In the genomic region with DNA sequence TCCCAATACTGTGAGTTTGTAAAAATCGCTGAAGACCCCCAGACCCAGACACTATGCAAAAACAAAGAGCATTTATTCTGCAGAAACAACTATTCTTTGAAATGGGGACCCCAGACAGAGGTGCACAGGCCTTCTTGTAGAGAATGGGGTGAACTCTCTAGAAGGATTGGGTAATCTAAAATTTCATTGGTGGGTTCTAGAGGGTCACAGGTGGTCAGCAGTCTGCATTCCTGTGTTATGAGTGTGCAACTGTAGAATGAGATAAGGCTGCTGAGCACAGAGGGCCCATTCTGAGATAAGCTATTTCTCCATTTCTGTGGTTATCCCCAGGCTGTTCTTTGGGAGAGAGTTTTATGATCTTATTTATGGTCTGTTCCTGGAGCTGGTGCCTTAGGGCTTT, we compare ENCODE assay signal across 22 mouse cellular contexts. TPM values are rescaled to one million over a fixed set of nuclear protein-coding genes. Genes with fewer than 3 reads are reported as not detected.
DNase-seq lines count a peak whose midpoint lies in the region; ATAC-seq and TF ChIP-seq lines count a peak whose summit lies in the region.
"Had no signal": no experiment of that assay in that cellular context is flagged by ENCODE, and none has a peak within 500 bp of the region (broad histone marks: within the 10 kb centered on the region; RNA-seq: fewer than 3 reads in every experiment).

No protein-coding gene starts in this region.

- H3K4me2 ChIP-seq in lung, embryonic 16.5 days (ENCODE audit: low read depth, low read length): no peak overlapping the region
- H3K4me2 ChIP-seq in liver, embryonic 14.5 days (ENCODE audit: low read depth): peak overlapping the region; percentile 28
- no peak overlapping the region for H3K4me2 ChIP-seq in stomach, postnatal 0 days (replicated peaks; ENCODE audit: low read depth)
- H3K4me2 ChIP-seq: heart, embryonic 15.5 days; hindbrain, embryonic 12.5 days; limb, embryonic 13.5 days had no signal

- H3K9me3 ChIP-seq in lung, embryonic 16.5 days (ENCODE audit: control insufficient read depth, low read length): no peaks in the 10 kb centered on the region
- H3K9me3 ChIP-seq in liver, embryonic 14.5 days (ENCODE audit: control insufficient read depth, low read length): no peaks in the 10 kb centered on the region
- H3K9me3 ChIP-seq in stomach, postnatal 0 days (ENCODE audit: control insufficient read depth, low read length): no peaks in the 10 kb centered on the region
- H3K9me3 ChIP-seq: heart, embryonic 15.5 days; hindbrain, embryonic 12.5 days; limb, embryonic 13.5 days had no signal

- TF ChIP-seq CTCF in liver, embryonic 14.5 days (IDR thresholded peaks at IDR 0.05; ENCODE audit: low read depth): no peak
- no peak for TF ChIP-seq CTCF in stomach, postnatal 0 days (IDR thresholded peaks at IDR 0.05; ENCODE audit: low read depth)

- H3K9ac ChIP-seq in lung, embryonic 16.5 days (ENCODE audit: low read length): no peak overlapping the region
- no peak overlapping the region for H3K9ac ChIP-seq in liver, embryonic 14.5 days (replicated peaks)
- H3K9ac ChIP-seq in stomach, postnatal 0 days (ENCODE audit: low read length): no peak overlapping the region
- H3K9ac ChIP-seq: forebrain, postnatal 0 days; heart, embryonic 15.5 days; hindbrain, embryonic 12.5 days; limb, embryonic 13.5 days had no signal

- ATAC-seq in lung, embryonic 16.5 days (ENCODE audit: low read depth): peak; percentile 36; the same call in 1 of the 2 replicates
- ATAC-seq in liver, embryonic 14.5 days (ENCODE audit: insufficient read depth): peak; percentile 87
- peak; percentile 47; the same call in 1 of the 2 replicates for ATAC-seq in stomach, postnatal 0 days (ENCODE audit: low FRiP score, low TSS enrichment)
- ATAC-seq: forebrain, postnatal 0 days; inflammation-experienced regulatory T-cells, adult 6 months had no signal

- TF ChIP-seq EP300 in liver, embryonic 14.5 days (IDR thresholded peaks at IDR 0.05; ENCODE audit: low read depth): peak; percentile 46
- TF ChIP-seq EP300 in stomach, postnatal 0 days (optimal IDR thresholded peaks at IDR 0.05): no peak

- no peaks in the 10 kb centered on the region for H3K36me3 ChIP-seq in lung, embryonic 16.5 days (ENCODE audit: control insufficient read depth, insufficient read depth, low read length)
- H3K36me3 ChIP-seq in liver, embryonic 14.5 days (replicated peaks; ENCODE audit: control insufficient read depth, insufficient read depth, low read depth): no peaks in the 10 kb centered on the region
- H3K36me3 ChIP-seq in stomach, postnatal 0 days (ENCODE audit: control insufficient read depth, insufficient read depth, low read length): no peaks in the 10 kb centered on the region
- H3K36me3 ChIP-seq: heart, embryonic 15.5 days; hindbrain, embryonic 12.5 days; limb, embryonic 13.5 days; midbrain, embryonic 10.5 days had no signal

- no peaks in the 10 kb centered on the region for H3K27me3 ChIP-seq in lung, embryonic 16.5 days (ENCODE audit: control insufficient read depth, insufficient read depth, low read depth, low read length)
- no peaks in the 10 kb centered on the region for H3K27me3 ChIP-seq in liver, embryonic 14.5 days (ENCODE audit: control insufficient read depth, insufficient read depth, low read length)
- H3K27me3 ChIP-seq in stomach, postnatal 0 days (ENCODE audit: control insufficient read depth, insufficient read depth, low read length): no peaks in the 10 kb centered on the region
- H3K27me3 ChIP-seq: heart, embryonic 15.5 days; hindbrain, embryonic 12.5 days; limb, embryonic 13.5 days had no signal

- DNase-seq in lung, postnatal 4 days: no peak
- DNase-seq in c-Kit-positive CD71-positive TER-119-positive erythroid progenitor cells, embryonic 14.5 days (ENCODE audit: low spot score): peak; percentile 13
- peak in 2 of 3 experiments; percentile 20 to 23 for DNase-seq in liver, embryonic 14.5 days (ENCODE audit: low read depth in 3 of 3, low spot score in 3 of 3)
- DNase-seq in stomach, postnatal 0 days (ENCODE audit: low spot score): no peak
- DNase-seq in right cerebral cortex, postnatal 36 days (ENCODE audit: low spot score in 2 of 2): no peak
- no peak for DNase-seq in heart, postnatal 4 days
- DNase-seq in adrenal gland, adult 8-10 months: no peak
- DNase-seq: cerebellum, postnatal 25 days; forebrain, postnatal 0 days; gastrocnemius, adult 2 months; heart, adult 18-20 months; kidney, postnatal 10 days; lung, postnatal 10 days; right cerebral cortex, postnatal 14 days; thymus, postnatal 25 days had no signal

- WGBS in lung, embryonic 16.5 days: 73% methylated on average over 1 of the region's 1 CpGs
- WGBS in liver, embryonic 14.5 days (ENCODE audit: insufficient replicate concordance): 30% methylated on average over 1 of the region's 1 CpGs
- WGBS in stomach, postnatal 0 days: 76% methylated on average over 1 of the region's 1 CpGs

- no peak overlapping the region for H3K27ac ChIP-seq in lung, embryonic 16.5 days (ENCODE audit: low read length)
- no peak overlapping the region for H3K27ac ChIP-seq in liver, embryonic 14.5 days
- H3K27ac ChIP-seq in stomach, postnatal 0 days (replicated peaks): no peak overlapping the region
- H3K27ac ChIP-seq: gastrocnemius, adult 2 months; heart, embryonic 15.5 days; hindbrain, embryonic 12.5 days; limb, embryonic 13.5 days; midbrain, embryonic 10.5 days had no signal

- no peaks in the 10 kb centered on the region for H3K4me1 ChIP-seq in lung, embryonic 16.5 days (replicated peaks; ENCODE audit: control insufficient read depth, insufficient read depth, low read length)
- H3K4me1 ChIP-seq in liver, embryonic 14.5 days (replicated peaks; ENCODE audit: control insufficient read depth in 2 of 2, insufficient read depth in 2 of 2, low read length in 1 of 2): peaks cover 4 to 18% of the 10 kb centered on the region in 2 experiments; a peak in 3 of 4 replicates
- no peaks in the 10 kb centered on the region for H3K4me1 ChIP-seq in stomach, postnatal 0 days (replicated peaks; ENCODE audit: control insufficient read depth, insufficient read depth)
- H3K4me1 ChIP-seq: heart, embryonic 15.5 days had no signal

- H3K4me3 ChIP-seq in lung, embryonic 16.5 days (ENCODE audit: low read length): no peak overlapping the region
- no peak overlapping the region for H3K4me3 ChIP-seq in liver, embryonic 14.5 days (ENCODE audit: insufficient read depth in 1 of 2, low read depth in 2 of 2, low read length in 2 of 2)
- H3K4me3 ChIP-seq in stomach, postnatal 0 days (ENCODE audit: low read depth, low read length): no peak overlapping the region
- H3K4me3 ChIP-seq: erythroblast, embryonic 14.5 days; gastrocnemius, adult 2 months; heart, embryonic 15.5 days; hindbrain, embryonic 12.5 days; limb, embryonic 13.5 days; midbrain, embryonic 10.5 days had no signal

RNA-seq across cellular contexts. Expression of a gene that starts 33.3 kb away (rescaled TPM):
- 99.3 and 102 TPM in 2 replicates for polyA plus RNA-seq in lung, embryonic 16.5 days (2015; fragmentation: Nextera tagmentation; extraction: Ambion mirVana)
- polyA plus RNA-seq in liver, embryonic 14.5 days (2012; rRNA removed): 40.1 and 52.9 TPM in 2 replicates
- 80.4 and 82.2 TPM in 2 replicates for polyA plus RNA-seq in liver, embryonic 14.5 days (2014; fragmentation: Nextera tagmentation; extraction: Ambion mirVana)
- 178 and 181 TPM in 2 replicates for polyA plus RNA-seq in stomach, postnatal 0 days (2015; fragmentation: Nextera tagmentation; extraction: Ambion mirVana)
- 10 to 100 TPM; 80.8 to 82.8 TPM for total RNA-seq in heart, postnatal 4 days (2021)
- total RNA-seq in adrenal gland, adult 8-10 months (2022): 100 to 1,000 TPM; 139 to 158 (median 146) TPM

RNA-seq across cellular contexts. Expression of a gene that starts 33.9 kb away (rescaled TPM):
- polyA plus RNA-seq in lung, embryonic 16.5 days (2015; fragmentation: Nextera tagmentation; extraction: Ambion mirVana): 1.2 and 1.3 TPM in 2 replicates
- polyA plus RNA-seq in liver, embryonic 14.5 days (2012; rRNA removed): 0.70 and 0.78 TPM in 2 replicates
- 0.85 and 1.4 TPM in 2 replicates for polyA plus RNA-seq in liver, embryonic 14.5 days (2014; fragmentation: Nextera tagmentation; extraction: Ambion mirVana)
- polyA plus RNA-seq in stomach, postnatal 0 days (2015; fragmentation: Nextera tagmentation; extraction: Ambion mirVana): 0.74 and 0.75 TPM in 2 replicates
- 1 to 10 TPM; 2.0 to 2.4 TPM for total RNA-seq in heart, postnatal 4 days (2021)
- total RNA-seq in adrenal gland, adult 8-10 months (2022): 1 to 10 TPM; 3.1 to 4.1 (median 3.6) TPM
- polyA plus RNA-seq: erythroblast, embryonic 14.5 days had no signal

RNA-seq across cellular contexts. Expression of a gene that starts 55.3 kb away (rescaled TPM):
- polyA plus RNA-seq in lung, embryonic 16.5 days (2015; fragmentation: Nextera tagmentation; extraction: Ambion mirVana): 6.1 TPM in 2 replicates
- polyA plus RNA-seq in liver, embryonic 14.5 days (2012; rRNA removed): 6.6 and 9.0 TPM in 2 replicates
- 5.9 and 6.0 TPM in 2 replicates for polyA plus RNA-seq in liver, embryonic 14.5 days (2014; fragmentation: Nextera tagmentation; extraction: Ambion mirVana)
- polyA plus RNA-seq in stomach, postnatal 0 days (2015; fragmentation: Nextera tagmentation; extraction: Ambion mirVana): 2.7 and 3.1 TPM in 2 replicates
- total RNA-seq in heart, postnatal 4 days (2021): 10 to 100 TPM; 10.5 to 11.7 TPM
- 10 to 100 TPM in 3 of 4 experiments, 1 to 10 TPM in 1; 8.1 to 11.3 (median 10.6) TPM for total RNA-seq in adrenal gland, adult 8-10 months (2022)

RNA-seq across cellular contexts. Expression of a gene that starts 58.8 kb away (rescaled TPM):
- 44.6 and 46.2 TPM in 2 replicates for polyA plus RNA-seq in lung, embryonic 16.5 days (2015; fragmentation: Nextera tagmentation; extraction: Ambion mirVana)
- polyA plus RNA-seq in liver, embryonic 14.5 days (2012; rRNA removed): 11.6 and 33.6 TPM in 2 replicates
- 31.9 and 32.2 TPM in 2 replicates for polyA plus RNA-seq in liver, embryonic 14.5 days (2014; fragmentation: Nextera tagmentation; extraction: Ambion mirVana)
- 46.6 and 47.5 TPM in 2 replicates for polyA plus RNA-seq in stomach, postnatal 0 days (2015; fragmentation: Nextera tagmentation; extraction: Ambion mirVana)
- total RNA-seq in heart, postnatal 4 days (2021): 1 to 10 TPM; 9.1 to 9.8 TPM
- total RNA-seq in adrenal gland, adult 8-10 months (2022): 10 to 100 TPM; 18.6 to 33.4 (median 22.0) TPM

Comparison
In these comparisons a context has a peak if more than half of its experiments do, and no peak if none do; other contexts are left out.
1. ATAC-seq: peak in every context shown above with its lines; median percentile 87 in liver, embryonic 14.5 days; 47 in stomach, postnatal 0 days; 36 in lung, embryonic 16.5 days.
2. DNase-seq: peak in c-Kit-positive CD71-positive TER-119-positive erythroid progenitor cells, embryonic 14.5 days (single experiment) and liver, embryonic 14.5 days (2 of 3); none in lung, postnatal 4 days (0 of 2), stomach, postnatal 0 days (single experiment), right cerebral cortex, postnatal 36 days (0 of 2), heart, postnatal 4 days (single experiment) and adrenal gland, adult 8-10 months (single experiment).